Mouse (Mus musculus) spleen, postnatal 14 days (tissue): ENCODE data around the gene Tsc2.
"Not testable (repeated sequence)": the region's sequence is repeated elsewhere in the genome, so short reads cannot be mapped to it uniquely, and the experiment has no call there.

Experiments
- DNase-seq, 2 experiments: peaks; one replicate each; pipeline ENCODE4 v3.0.0; 2021 to 2022; ENCODE audit warnings: low spot score in 2 of 2

The Tsc2 gene

DNA sequence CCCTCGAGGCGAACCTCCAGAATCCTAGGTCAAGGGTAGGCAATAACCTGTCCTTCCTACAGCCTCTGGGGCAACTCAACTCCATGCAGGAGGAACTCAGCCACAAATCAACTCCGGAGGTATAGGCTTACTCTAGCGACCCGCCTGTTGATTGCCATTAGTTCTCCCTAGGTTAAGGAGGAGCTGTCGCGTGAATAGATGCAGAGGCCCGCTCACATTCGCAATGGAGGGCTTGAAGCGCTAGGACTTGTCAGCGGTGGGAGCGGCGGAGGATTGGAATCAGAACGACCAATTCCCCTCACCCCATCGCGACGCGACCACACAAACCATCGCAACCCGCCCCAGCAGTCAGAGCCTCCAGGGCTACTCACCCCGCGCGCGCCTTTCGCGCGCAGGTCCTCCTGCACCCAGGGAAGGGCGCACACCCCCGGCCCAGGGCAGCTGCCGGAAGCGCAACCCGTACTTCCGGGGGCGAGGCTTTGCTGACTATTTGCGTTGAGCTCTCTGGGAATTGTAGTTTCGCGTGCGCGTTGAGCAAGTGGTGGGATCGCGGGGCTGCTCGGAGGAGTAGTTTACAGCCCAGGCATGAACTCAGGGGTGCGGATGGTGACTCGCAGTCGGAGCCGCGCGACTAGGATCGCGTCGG lies at the start of gene Tsc2, which contains the start of gene Nthl1:
Gene Tsc2, minus strand, starts transcription at position 464 of the 646 bp plus-strand sequence.
Gene Nthl1, plus strand, starts transcription at position 514 of the 646 bp plus-strand sequence.
- DNase-seq = peak; percentile 46 to 70

DNA sequence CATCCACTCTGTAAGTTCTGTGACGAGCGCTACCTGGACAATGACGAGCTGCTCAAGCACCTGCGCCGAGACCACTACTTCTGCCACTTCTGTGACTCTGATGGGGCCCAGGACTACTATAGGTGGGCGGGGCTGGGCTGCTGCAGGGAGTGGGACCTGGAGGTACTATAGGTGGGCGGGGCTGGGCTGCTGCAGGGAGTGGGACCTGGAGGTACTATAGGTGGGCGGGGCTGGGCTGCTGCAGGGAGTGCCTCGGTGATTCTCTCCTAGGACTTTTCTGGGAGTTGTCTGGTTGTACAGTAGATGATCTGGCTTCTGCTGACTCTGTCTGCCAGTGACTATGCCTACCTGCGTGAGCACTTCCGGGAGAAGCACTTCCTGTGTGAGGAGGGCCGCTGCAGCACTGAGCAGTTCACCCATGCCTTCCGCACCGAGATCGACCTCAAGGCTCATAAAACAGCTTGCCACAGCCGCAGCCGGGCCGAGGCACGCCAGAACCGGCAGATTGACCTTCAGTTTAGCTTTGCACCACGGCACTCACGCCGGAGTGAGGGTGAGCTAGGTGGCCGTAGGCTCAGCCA lies 45.2 kb upstream of the Tsc2 start:
- DNase-seq = no peak

DNA sequence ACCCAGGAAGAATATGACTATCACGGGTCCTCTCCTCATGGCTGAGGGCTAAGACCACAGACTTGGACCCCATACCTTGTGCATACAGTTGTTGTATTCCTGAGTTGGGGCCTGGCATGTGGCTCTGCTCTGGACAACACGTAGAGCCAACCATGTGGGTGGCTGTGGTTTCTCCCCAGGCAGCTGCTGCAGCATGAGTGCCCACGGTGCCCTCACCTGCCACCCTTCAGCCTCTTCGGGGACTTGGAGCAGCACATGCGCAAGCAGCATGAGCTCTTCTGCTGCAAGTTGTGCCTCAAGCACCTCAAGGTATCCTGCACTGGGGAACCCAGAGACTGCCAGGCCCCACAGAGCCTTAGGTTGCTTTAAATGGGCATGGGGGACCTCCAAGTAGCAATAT lies 44.4 kb upstream of the Tsc2 start:
- no peak for DNase-seq

- DNase-seq = peak; percentile 45 to 75
Measured at GRCm38 (mm10) chr17:24676187-24676586, 43.8 kb upstream of the Tsc2 start.

DNA sequence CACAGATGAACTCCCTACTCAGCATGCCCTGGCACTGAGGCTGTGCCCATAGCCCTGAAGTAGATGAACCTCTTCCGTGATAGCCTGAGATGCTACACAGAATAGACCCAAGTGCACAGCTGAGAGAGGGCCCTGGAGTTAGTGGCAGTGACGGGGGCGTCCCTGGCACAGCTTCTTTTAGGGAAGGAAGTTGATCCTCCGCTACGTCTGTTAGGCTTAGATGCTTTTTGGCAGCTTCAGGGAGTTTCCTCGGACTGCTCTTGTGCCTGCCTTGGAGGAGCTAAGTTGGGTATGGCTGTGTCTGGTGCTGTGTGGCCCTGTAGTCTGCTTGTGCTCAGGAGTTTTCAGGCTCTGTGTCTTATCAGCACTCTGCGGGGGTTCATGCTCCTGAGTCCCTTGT lies 41.8 kb upstream of the Tsc2 start:
- no peak for DNase-seq

GRCm38 (mm10) chr17:24672141-24672540 lies 39.7 kb upstream of the Tsc2 start:
- DNase-seq = no peak

- no peak for DNase-seq
Measured at GRCm38 (mm10) chr17:24671346-24671745, 38.9 kb upstream of the Tsc2 start.

DNA sequence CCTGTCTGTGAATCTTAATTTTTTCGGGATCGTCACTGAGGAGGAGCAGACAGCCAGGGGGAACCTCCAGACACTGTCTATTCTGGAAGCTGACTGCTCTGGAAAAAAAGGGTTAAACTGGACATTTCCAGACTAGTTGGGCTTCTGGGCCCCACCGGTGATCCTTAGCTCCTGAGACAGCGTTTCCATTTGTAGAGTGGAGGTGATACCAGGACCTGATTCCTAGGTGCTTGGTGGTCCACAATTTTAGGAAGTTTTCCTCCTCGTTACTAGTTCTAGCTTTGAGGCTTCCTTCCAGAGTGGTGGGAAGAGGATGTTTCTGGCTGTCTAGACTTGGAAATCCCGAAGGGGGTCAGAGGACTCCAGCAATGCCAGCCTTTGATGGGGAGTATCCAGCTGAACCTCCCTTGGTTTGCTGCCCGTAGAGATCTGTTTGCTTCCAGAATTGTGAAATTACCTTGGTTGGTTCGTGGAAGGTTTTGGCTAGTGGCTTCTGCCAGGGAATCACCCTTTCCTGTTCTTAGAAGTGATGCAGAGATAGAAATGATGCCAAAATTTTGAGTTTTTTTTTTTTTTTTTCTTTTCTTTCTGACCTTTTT lies 37.9 kb upstream of the Tsc2 start:
- no peak for DNase-seq

DNA sequence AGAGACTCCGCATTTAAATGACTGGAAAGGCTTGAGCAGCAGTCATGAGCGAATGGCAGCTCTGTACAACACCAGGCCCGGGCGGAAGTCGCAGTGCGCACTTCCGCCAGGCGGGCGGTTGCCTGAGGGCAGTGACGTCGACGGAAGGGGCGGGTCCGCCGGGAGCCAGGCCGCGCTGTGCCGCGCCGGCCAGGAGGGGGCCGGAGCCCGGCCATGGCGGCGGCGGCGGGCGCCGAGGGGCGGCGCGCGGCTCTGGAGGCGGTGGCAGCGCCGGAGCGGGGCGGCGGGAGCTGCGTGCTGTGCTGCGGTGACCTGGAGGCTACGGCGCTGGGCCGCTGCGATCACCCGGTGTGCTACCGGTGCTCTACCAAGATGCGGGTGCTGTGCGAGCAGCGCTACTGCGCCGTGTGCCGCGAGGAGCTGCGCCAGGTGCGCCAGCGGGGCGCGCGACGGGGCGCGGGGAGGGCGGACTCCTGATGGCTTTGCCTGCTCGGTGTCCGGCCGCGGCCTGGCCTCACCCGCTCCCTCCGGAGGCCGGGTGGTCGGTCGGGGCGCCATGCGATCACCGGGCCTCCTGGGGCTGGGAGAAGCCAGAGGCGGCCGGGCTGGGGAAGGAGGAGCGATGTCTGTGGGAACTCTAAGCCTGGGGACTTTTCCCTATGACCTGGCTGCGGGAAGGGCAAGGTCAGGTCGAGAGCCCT lies 37.3 kb upstream of the Tsc2 start, which contains the start of gene Zfp598:
Gene Zfp598, plus strand, starts transcription at position 143 of the 701 bp plus-strand sequence.
- peak; percentile 90 to 97 for DNase-seq

DNA sequence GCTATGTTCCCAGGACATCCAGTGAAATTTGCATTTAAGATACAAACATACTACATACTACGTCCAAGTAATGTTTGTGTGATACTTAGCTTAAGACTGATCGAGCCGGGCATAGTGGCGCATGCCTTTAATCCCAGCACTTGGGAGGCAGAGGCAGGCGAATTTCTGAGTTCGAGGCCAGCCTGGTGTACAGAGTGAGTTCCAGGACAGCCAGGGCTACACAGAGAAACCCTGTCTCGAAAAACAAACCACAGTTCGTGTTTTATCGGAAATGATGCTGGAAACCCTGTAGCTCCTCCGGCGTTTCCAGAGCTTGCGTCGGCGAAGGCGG lies 36.7 kb upstream of the Tsc2 start:
- not testable (repeated sequence) for DNase-seq

- DNase-seq = peak in 1 of 2 experiments; percentile 46
Measured at GRCm38 (mm10) chr17:24667416-24667815, 35.0 kb upstream of the Tsc2 start.

DNA sequence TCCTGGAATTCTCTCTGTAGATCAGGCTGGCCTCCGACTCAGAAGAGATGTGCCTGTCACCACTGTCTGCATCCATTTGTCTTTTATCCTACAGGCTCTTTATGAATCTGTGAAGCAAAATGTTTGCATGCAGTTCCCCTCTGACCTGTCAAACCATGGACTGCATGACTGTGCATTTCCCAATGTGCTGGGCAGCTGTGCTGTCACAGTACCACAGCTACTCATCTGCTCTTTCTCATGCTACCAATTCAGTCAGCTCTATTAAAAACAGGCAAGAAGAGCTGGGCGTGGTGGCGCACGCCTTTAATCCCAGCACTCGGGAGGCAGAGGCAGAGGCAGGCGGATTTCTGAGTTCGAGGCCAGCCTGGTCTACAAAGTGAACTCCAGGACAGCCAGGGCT lies 34.6 kb upstream of the Tsc2 start:
- DNase-seq = not testable (repeated sequence)

GRCm38 (mm10) chr17:24658017-24658758 lies 25.8 kb upstream of the Tsc2 start, which contains the start of gene Npw:
Npw (minus strand) TSS chr17:24658457.
- DNase-seq = no peak

- DNase-seq = no peak
Measured at GRCm38 (mm10) chr17:24654969-24655368, 22.5 kb upstream of the Tsc2 start.

GRCm38 (mm10) chr17:24653967-24654710 lies 21.7 kb upstream of the Tsc2 start:
- DNase-seq = peak; percentile 45 to 68

GRCm38 (mm10) chr17:24651835-24652234 lies 19.4 kb upstream of the Tsc2 start:
- DNase-seq = no peak

DNA sequence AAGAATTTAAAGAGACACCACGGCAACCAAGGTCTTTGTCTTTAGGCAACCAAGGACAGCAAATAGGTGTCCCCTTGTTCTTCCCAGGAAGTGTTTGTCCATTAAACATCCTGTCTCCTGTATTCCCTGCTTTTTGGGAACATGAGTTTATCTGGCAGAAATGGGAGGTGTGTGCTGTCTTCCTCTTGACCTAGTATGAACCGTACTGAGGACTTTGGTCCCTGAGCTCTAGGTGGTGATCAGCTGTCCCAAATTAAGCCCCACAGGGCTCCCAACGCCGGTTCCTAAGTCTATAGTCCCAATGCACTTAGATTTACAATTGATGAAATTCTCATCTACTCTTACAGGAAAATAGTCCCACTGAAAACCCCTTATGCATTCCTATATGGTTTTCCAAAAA lies 18.3 kb upstream of the Tsc2 start:
- DNase-seq = no peak

GRCm38 (mm10) chr17:24650070-24650616 lies 17.7 kb upstream of the Tsc2 start, which contains the start of gene Slc9a3r2:
Slc9a3r2 (minus strand) TSS chr17:24650327.
- DNase-seq = no peak

DNA sequence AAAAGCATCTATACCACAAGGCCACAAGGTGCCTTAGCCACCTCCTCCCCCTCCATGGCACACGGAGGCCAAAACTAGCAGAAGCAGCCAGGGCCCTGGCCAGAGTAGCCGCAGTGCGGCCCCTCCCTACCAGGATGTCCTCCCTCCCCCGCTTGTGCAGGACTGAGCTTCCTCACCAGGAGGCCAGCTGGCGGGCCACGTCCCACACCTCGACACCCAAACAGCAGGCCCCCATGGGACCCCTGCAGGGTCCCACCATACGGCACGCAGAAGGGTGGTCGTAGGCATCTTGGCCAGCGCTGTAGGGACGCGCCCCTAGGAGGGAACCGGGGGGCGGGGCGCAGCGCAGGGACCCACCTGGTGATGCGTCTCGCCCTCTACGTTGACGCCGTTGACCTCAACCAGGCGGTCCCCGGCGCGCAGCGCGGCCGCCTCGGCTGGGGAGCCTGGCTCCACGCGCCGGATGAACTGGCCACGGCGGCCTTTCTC lies 17.2 kb upstream of the Tsc2 start:
- no peak for DNase-seq

- no peak for DNase-seq
Measured at GRCm38 (mm10) chr17:24648731-24649377, 16.4 kb upstream of the Tsc2 start.
